Mouse (Mus musculus) stomach, postnatal 0 days (tissue): ENCODE measurements around the gene Cmtm2b.
"Not testable (repeated sequence)": the region's sequence is repeated elsewhere in the genome, so short reads cannot be mapped to it uniquely, and the experiment has no call there.

ENCODE experiments used
- CTCF ChIP-seq: IDR thresholded peaks from 2 replicates; pipeline ENCODE4 v1.5.1; 2016; ENCODE audit warnings: antibody characterized with exemption, low read depth, mild to moderate bottlenecking, moderate library complexity
- EP300 ChIP-seq: optimal IDR thresholded peaks from 2 replicates; pipeline ENCODE3; 2016; ENCODE audit warnings: antibody characterized with exemption

GRCm38 (mm10) chr8:104293081-104293480 lies 28.9 kb upstream of the Cmtm2b start, which contains the start of gene Cmtm2a:
- not testable (repeated sequence) for TF ChIP-seq CTCF, EP300
